Mouse (Mus musculus) kidney, adult 2 months (tissue): ENCODE data around the gene B4galnt1. TPM values are rescaled to one million over a fixed set of nuclear protein-coding genes. Genes with fewer than 3 reads are reported as not detected.

Source experiments
- DNase-seq: peaks from one replicate; pipeline ENCODE4 v3.0.0; 2021
- H3K27ac ChIP-seq: fragments of 200-500 bp; 2 replicates; pipeline ENCODE4 v1.5.1; 2012; ENCODE audit warnings: low read depth, low read length, control low read depth, inconsistent platforms; ENCODE audit not compliant: insufficient read depth
- H3K27me3 ChIP-seq: fragments of 200-500 bp; replicated peaks from 2 replicates; pipeline ENCODE4 v1.6.1; 2012; ENCODE audit warnings: mild to moderate bottlenecking, moderate library complexity, low read length, inconsistent platforms; ENCODE audit not compliant: control insufficient read depth, insufficient read depth
- H3K36me3 ChIP-seq: fragments of 200-500 bp; 2 replicates; pipeline ENCODE4 v1.6.1; 2012; ENCODE audit warnings: mild to moderate bottlenecking, moderate library complexity, low read length, inconsistent platforms; ENCODE audit not compliant: control insufficient read depth, insufficient read depth
- H3K4me1 ChIP-seq: fragments of 200-500 bp; 2 replicates; pipeline ENCODE4 v1.6.1; 2011; ENCODE audit warnings: low read length; ENCODE audit not compliant: control insufficient read depth, insufficient read depth
- H3K4me3 ChIP-seq: fragments of 200-500 bp; 2 replicates; pipeline ENCODE4 v1.5.1; 2011; ENCODE audit warnings: mild to moderate bottlenecking, low read depth, low read length, control low read depth; ENCODE audit not compliant: insufficient read depth
- CTCF ChIP-seq: fragments of 200-500 bp; conservative IDR thresholded peaks from 2 replicates; pipeline ENCODE4 v1.5.1; 2011; ENCODE audit warnings: low read depth, mild to moderate bottlenecking, control low read depth, low read length, moderate library complexity, mixed read lengths; ENCODE audit not compliant: insufficient read depth, insufficient read length
- POLR2A ChIP-seq: fragments of 200-500 bp; IDR thresholded peaks from one replicate; pipeline ENCODE4 v1.6.1; 2011; ENCODE audit warnings: low read depth, low read length, control low read depth
- whole genome bisulfite sequencing: fragments of 180-500 bp; shearing (Covaris S2); methylation state at CpG from one replicate; pipeline ENCODE4 v1.1.7; 2018; 5-methylcytosine and 5-hydroxymethylcytosine counted together
- polyA plus RNA-seq: library from polyadenylated mRNA; depleted of rRNA; stranded (reverse); fragments of >200 nt; gene quantifications from 2 replicates; pipeline ENCODE4 v1.2.3, GENCODE M21; 2012

Gene B4galnt1
- polyA plus RNA-seq, 1 experiment, result 27.5 TPM

- Histone ChIP-seq H3K27ac (peak overlapping the region; percentile 77), H3K4me1 (peaks cover 8% of the 10 kb centered on the region; the same call in 1 of the 2 replicates), H3K4me3 (peak overlapping the region; percentile 59), H3K27me3 (no peaks in the 10 kb centered on the region), H3K36me3 (no peaks in the 10 kb centered on the region)
- TF ChIP-seq CTCF, result no peak
- TF ChIP-seq POLR2A, result no peak
- WGBS, result 72% methylated on average over 13 of the region's 13 CpGs
- DNase-seq, result no peak
Measured at GRCm38 (mm10) chr10:127209928-127210570, 45.0 kb downstream of the B4galnt1 start.

GRCm38 (mm10) chr10:127210961-127211405, 46.0 kb downstream of the B4galnt1 start:
- WGBS, result under 1% methylated on average over 25 of the region's 25 CpGs

GRCm38 (mm10) chr10:127211414-127211854, 46.4 kb downstream of the B4galnt1 start, which contains the start of gene Pip4k2c:
Pip4k2c (minus strand) TSS chr10:127211585.
- peak; percentile 97 for DNase-seq
- Histone ChIP-seq H3K27ac (peak within 1 kb of the TSS; percentile 77), H3K4me3 (peak within 1 kb of the TSS; percentile 59), H3K36me3 (no peaks in the 10 kb centered on the region), H3K27me3 (no peaks in the 10 kb centered on the region), H3K4me1 (peaks cover 8% of the 10 kb centered on the region; the same call in 1 of the 2 replicates)
- TF ChIP-seq POLR2A (peak; percentile 46), CTCF (no peak)
- under 1% methylated on average over 47 of the region's 47 CpGs for WGBS

More at GRCm38 (mm10) chr10:127210961-127211405, 46.0 kb downstream of the B4galnt1 start:
- Histone ChIP-seq H3K36me3 (no peaks in the 10 kb centered on the region), H3K4me3 (peak overlapping the region; percentile 59), H3K27ac (peak overlapping the region; percentile 77), H3K4me1 (peaks cover 8% of the 10 kb centered on the region; the same call in 1 of the 2 replicates), H3K27me3 (no peaks in the 10 kb centered on the region)
- no peak for TF ChIP-seq CTCF
- no peak for TF ChIP-seq POLR2A
- peak; percentile 94 for DNase-seq

- 79% methylated on average over 8 of the region's 8 CpGs for WGBS
- Histone ChIP-seq H3K4me1 (peaks cover 8% of the 10 kb centered on the region; the same call in 1 of the 2 replicates), H3K4me3 (no peak overlapping the region), H3K27ac (peak overlapping the region; percentile 19; the same call in 1 of the 2 replicates), H3K36me3 (no peaks in the 10 kb centered on the region), H3K27me3 (no peaks in the 10 kb centered on the region)
- TF ChIP-seq POLR2A (no peak), CTCF (no peak)
- no peak for DNase-seq
Measured at GRCm38 (mm10) chr10:127213272-127213671, 48.2 kb downstream of the B4galnt1 start.

- no peaks in the 10 kb centered on the region for H3K27me3 ChIP-seq
- no peaks in the 10 kb centered on the region for H3K36me3 ChIP-seq
- H3K27ac ChIP-seq, result no peak overlapping the region
- no peak for DNase-seq
- H3K4me1 ChIP-seq, result peaks cover 8% of the 10 kb centered on the region; the same call in 1 of the 2 replicates
- TF ChIP-seq CTCF (no peak), POLR2A (no peak)
- no peak overlapping the region for H3K4me3 ChIP-seq
- WGBS, result 78% methylated on average over 13 of the region's 13 CpGs
Measured at GRCm38 (mm10) chr10:127213704-127214421, 48.8 kb downstream of the B4galnt1 start.

- Histone ChIP-seq H3K4me3 (no peak overlapping the region), H3K27ac (no peak overlapping the region), H3K27me3 (no peaks in the 10 kb centered on the region), H3K36me3 (no peaks in the 10 kb centered on the region), H3K4me1 (peaks cover 8% of the 10 kb centered on the region; the same call in 1 of the 2 replicates)
- WGBS, result 13% methylated on average over 1 of the region's 1 CpGs
- DNase-seq, result no peak
- TF ChIP-seq POLR2A (no peak), CTCF (no peak)
Measured at GRCm38 (mm10) chr10:127214422-127214803, 49.4 kb downstream of the B4galnt1 start.

- Histone ChIP-seq H3K27ac (no peak overlapping the region), H3K4me1 (peaks cover 3% of the 10 kb centered on the region; the same call in 1 of the 2 replicates), H3K4me3 (no peak overlapping the region), H3K36me3 (no peaks in the 10 kb centered on the region), H3K27me3 (no peaks in the 10 kb centered on the region)
- 95% methylated on average over 11 of the region's 11 CpGs for WGBS
- no peak for DNase-seq
- TF ChIP-seq POLR2A (no peak), CTCF (no peak)
Measured at GRCm38 (mm10) chr10:127216456-127216855, 51.4 kb downstream of the B4galnt1 start.
